Mouse (Mus musculus) hindbrain, embryonic 15.5 days (tissue): Measurements from ENCODE around the gene Fbxo21. TPM values are rescaled to one million over a fixed set of nuclear protein-coding genes. Genes with fewer than 3 reads are reported as not detected.

ENCODE experiments used
- ATAC-seq: fragments of 200-750 bp; cut with Nextera tagmentation; 2 replicates; pipeline ENCODE4 v1.8.0; 2017; ENCODE audit warnings: low read depth, moderate number of reproducible peaks, moderate TSS enrichment; ENCODE audit not compliant: low FRiP score
- H3K27ac ChIP-seq: fragments of 300-500 bp; sonication (generic); replicated peaks from 2 replicates; pipeline ENCODE4 v1.5.1; 2015; ENCODE audit warnings: mild to moderate bottlenecking, inconsistent platforms
- H3K27me3 ChIP-seq: fragments of 300-500 bp; sonication (generic); 2 replicates; pipeline ENCODE4 v1.6.1; 2015; ENCODE audit warnings: control low read depth, inconsistent platforms
- H3K36me3 ChIP-seq: fragments of 300-500 bp; sonication (generic); 2 replicates; pipeline ENCODE4 v1.6.1; 2015; ENCODE audit warnings: control low read depth, inconsistent platforms
- H3K4me1 ChIP-seq: fragments of 300-500 bp; sonication (generic); replicated peaks from 2 replicates; pipeline ENCODE4 v1.6.1; 2015; ENCODE audit warnings: control low read depth, inconsistent platforms
- H3K4me2 ChIP-seq: fragments of 300-500 bp; sonication (generic); 2 replicates; pipeline ENCODE4 v1.6.1; 2015; ENCODE audit warnings: moderate library complexity, mild to moderate bottlenecking, inconsistent platforms
- H3K4me3 ChIP-seq: fragments of 300-500 bp; sonication (generic); 2 replicates; pipeline ENCODE4 v1.5.1; 2015; ENCODE audit warnings: mild to moderate bottlenecking, inconsistent platforms
- H3K9ac ChIP-seq: fragments of 300-500 bp; sonication (generic); 2 replicates; pipeline ENCODE4 v1.6.1; 2015; ENCODE audit warnings: inconsistent platforms
- H3K9me3 ChIP-seq: fragments of 300-500 bp; sonication (generic); 2 replicates; pipeline ENCODE4 v1.6.1; 2016; ENCODE audit warnings: control low read depth, inconsistent platforms
- WGBS: fragments of 180-500 bp; shearing (Covaris S2); methylation state at CpG from one replicate; pipeline ENCODE4 v1.1.7; 2015; 5-methylcytosine and 5-hydroxymethylcytosine counted together
- polyA plus RNA-seq: library from polyadenylated mRNA; unstranded; fragments of >200 nt; fragmentation: Nextera tagmentation; extraction: Ambion mirVana; gene quantifications from 2 replicates; pipeline ENCODE4 v1.2.1, GENCODE M21; 2015

Fbxo21 gene
- polyA plus RNA-seq, 1 experiment from 2014 or later, result 159 TPM

DNA sequence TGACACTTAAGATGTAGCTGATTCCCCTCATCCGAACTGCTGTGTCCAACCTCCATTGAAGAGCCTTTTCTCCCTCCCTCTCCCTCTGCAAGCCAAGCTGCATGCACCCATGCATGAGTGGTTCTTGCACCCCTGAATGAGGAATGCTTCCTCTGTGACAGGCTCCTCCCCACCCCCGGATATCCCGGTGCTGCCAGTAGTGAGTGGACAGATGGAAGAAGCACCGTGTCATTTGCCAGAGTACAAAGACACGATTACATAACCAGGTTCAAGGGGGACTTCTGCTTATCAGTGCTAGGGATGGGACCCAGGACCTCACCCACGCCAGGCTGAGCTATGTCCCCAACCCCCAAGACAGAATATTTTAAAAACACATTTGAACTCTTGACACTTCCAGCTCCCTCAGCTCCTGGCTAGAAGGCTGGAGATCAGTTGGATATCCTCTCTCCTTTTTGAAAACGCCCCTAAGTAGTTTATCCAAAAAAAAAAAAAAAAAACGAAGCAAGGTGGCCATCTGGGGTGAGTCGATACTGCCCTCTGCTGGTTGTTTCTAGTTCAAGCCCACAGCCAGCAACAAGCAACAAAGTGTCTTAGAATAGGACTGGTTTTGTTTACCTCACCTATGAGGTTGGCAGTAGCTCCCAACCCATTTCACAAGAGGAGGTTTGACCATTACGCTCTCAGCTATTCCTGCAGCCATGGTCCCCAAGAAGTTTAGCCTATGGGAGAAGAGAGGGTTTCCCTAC is 20.7 kb upstream of the Fbxo21 start:
- ATAC-seq, result no peak
- H3K9ac ChIP-seq, result no peak overlapping the region
- H3K4me2 ChIP-seq, result no peak overlapping the region
- H3K36me3 ChIP-seq, result no peaks in the 10 kb centered on the region
- H3K27me3 ChIP-seq, result no peaks in the 10 kb centered on the region
- no peaks in the 10 kb centered on the region for H3K4me1 ChIP-seq
- no peaks in the 10 kb centered on the region for H3K9me3 ChIP-seq
- 35% methylated on average over 10 of the region's 10 CpGs for WGBS
- no peak overlapping the region for H3K4me3 ChIP-seq
- no peak overlapping the region for H3K27ac ChIP-seq

DNA sequence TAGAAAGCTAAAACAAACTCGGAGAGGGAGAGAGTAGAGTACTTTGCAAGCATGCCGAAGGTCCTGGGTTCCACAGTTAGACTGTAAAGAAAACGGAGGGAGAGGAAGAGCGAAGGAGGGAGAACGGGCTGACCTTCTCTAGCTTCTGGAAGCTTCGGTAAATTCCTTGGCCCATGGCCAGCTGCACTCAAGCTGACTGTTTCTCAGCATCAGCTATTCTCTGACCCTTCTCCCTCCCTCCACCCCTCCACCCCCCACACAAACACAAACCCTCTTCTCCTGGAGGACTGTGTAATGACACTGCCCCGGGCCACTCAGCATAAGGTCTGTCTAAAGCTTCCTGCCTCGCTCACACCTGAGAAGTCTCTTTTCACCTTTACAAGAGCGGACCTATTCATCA is 11.8 kb upstream of the Fbxo21 start:
- no peaks in the 10 kb centered on the region for H3K27me3 ChIP-seq
- no peak overlapping the region for H3K4me2 ChIP-seq
- H3K9me3 ChIP-seq, result no peaks in the 10 kb centered on the region
- H3K4me3 ChIP-seq, result no peak overlapping the region
- 49% methylated on average over 9 of the region's 9 CpGs for WGBS
- no peak overlapping the region for H3K9ac ChIP-seq
- no peak for ATAC-seq
- H3K36me3 ChIP-seq, result no peaks in the 10 kb centered on the region
- no peak overlapping the region for H3K27ac ChIP-seq
- no peaks in the 10 kb centered on the region for H3K4me1 ChIP-seq

DNA sequence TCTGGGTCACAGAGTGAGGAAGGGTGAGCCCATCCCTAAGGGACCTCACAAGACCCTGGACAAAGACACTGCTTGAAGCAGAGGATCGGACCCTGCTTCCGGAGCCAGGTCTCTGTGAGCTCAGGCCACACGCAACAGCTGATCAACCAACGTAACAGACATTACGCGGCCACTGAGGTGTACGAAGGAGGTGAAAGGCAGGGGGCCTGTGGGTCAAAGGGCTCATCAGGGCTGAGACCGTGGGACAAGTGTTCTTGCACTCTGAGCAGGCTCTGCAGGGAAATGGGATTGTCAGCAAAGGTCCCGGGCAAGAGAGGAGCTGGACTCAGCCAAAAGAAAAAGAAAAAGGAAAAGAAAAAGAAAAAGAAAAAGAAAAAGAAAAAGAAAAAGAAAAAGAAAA is 9.6 kb upstream of the Fbxo21 start:
- ATAC-seq, result no peak
- Histone ChIP-seq H3K27ac (no peak overlapping the region), H3K9ac (no peak overlapping the region), H3K4me1 (no peaks in the 10 kb centered on the region), H3K9me3 (no peaks in the 10 kb centered on the region), H3K4me3 (no peak overlapping the region), H3K27me3 (no peaks in the 10 kb centered on the region), H3K36me3 (no peaks in the 10 kb centered on the region), H3K4me2 (no peak overlapping the region)
- 61% methylated on average over 9 of the region's 9 CpGs for WGBS

DNA sequence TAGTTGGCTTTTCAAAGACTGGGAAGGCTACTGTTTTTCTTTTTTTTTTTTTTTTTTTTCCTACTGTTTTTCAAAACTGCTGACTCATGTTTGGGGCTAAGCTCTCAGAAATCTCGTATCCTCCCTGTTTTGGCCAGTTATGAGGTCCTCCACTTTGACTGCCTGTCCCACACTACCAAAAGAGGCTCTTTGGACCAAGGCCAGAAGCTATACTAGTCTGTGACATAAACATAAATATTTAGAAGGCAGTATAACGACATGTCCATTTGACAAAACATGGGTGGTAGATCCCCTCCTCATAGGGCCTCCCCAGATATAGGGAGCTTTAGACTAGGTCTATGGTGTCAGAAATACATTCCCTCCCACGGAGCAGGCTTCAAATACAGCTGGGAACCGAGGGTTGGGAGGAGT is 8.9 kb upstream of the Fbxo21 start:
- H3K4me2 ChIP-seq, result no peak overlapping the region
- no peaks in the 10 kb centered on the region for H3K4me1 ChIP-seq
- H3K9ac ChIP-seq, result no peak overlapping the region
- H3K9me3 ChIP-seq, result no peaks in the 10 kb centered on the region
- H3K27me3 ChIP-seq, result no peaks in the 10 kb centered on the region
- H3K36me3 ChIP-seq, result no peaks in the 10 kb centered on the region
- H3K4me3 ChIP-seq, result no peak overlapping the region
- 67% methylated on average over 4 of the region's 4 CpGs for WGBS
- no peak for ATAC-seq
- no peak overlapping the region for H3K27ac ChIP-seq

DNA sequence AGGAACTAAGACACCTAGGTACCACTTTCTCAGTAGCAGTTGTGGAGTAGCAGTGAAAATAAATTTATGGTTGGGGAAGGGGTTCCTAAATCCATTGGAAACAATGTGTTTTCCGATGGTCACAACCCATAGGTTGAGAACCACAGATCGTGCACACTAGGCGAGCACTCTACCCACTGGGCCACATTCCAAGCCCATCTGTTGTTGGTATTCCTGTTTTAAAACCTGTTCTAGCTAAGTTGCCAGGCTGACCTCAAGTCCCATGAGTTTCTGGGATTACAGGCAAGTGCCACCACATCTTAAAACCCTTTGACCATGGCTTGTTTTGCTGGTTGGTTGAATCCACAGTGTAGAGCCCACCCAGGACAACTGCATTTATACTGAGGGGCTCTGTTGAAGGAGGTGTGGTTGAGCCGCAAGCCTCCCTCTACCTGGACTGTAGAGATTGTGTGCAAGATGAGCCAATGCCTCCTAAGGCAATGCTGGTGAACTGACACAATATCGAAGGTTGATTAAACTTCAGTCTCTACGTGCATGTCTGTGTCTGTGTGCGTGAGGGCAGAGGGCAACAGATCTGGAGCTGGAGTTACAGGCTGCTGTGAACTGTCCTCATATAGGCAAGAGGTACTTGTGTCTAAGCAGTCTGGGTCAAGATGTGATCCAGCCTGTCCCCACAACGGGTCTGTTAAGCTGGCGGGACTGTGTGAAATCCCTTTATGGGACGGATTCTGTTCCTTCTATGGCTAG is 6.7 kb upstream of the Fbxo21 start:
- Histone ChIP-seq H3K4me2 (no peak overlapping the region), H3K4me1 (no peaks in the 10 kb centered on the region), H3K9me3 (no peaks in the 10 kb centered on the region), H3K9ac (no peak overlapping the region), H3K4me3 (no peak overlapping the region), H3K27me3 (no peaks in the 10 kb centered on the region), H3K27ac (no peak overlapping the region), H3K36me3 (no peaks in the 10 kb centered on the region)
- 87% methylated on average over 10 of the region's 10 CpGs for WGBS
- no peak for ATAC-seq

DNA sequence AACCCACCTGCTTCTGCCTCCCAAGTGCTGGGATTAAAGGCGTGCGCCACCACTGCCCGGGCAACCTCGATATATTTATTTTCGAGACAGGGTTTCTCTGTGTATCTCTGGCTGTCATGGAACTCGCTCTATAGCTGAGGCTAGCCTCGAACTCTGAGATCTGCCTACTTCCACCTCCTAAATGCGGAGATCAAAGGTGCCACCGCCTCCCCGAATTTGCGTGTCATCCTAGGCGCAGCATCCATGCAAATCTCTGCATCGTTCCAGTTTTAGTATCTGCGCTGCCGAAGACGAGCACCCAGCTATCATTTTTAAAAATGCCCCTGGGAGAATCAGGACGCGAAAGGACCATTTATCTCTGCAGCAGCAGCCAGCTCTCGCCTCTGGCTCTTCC is 270 bp upstream of the Fbxo21 start:
- peak overlapping the region; percentile 62 for H3K4me3 ChIP-seq
- peak overlapping the region; percentile 73; the same call in 1 of the 2 replicates for H3K9ac ChIP-seq
- H3K4me1 ChIP-seq, result peaks cover 24% of the 10 kb centered on the region
- ATAC-seq, result peak; percentile 27; the same call in 1 of the 2 replicates
- peak overlapping the region; percentile 74 for H3K4me2 ChIP-seq
- H3K9me3 ChIP-seq, result no peaks in the 10 kb centered on the region
- H3K27me3 ChIP-seq, result no peaks in the 10 kb centered on the region
- peak overlapping the region; percentile 85 for H3K27ac ChIP-seq
- H3K36me3 ChIP-seq, result peaks cover 3% of the 10 kb centered on the region
- 24% methylated on average over 19 of the region's 19 CpGs for WGBS

DNA sequence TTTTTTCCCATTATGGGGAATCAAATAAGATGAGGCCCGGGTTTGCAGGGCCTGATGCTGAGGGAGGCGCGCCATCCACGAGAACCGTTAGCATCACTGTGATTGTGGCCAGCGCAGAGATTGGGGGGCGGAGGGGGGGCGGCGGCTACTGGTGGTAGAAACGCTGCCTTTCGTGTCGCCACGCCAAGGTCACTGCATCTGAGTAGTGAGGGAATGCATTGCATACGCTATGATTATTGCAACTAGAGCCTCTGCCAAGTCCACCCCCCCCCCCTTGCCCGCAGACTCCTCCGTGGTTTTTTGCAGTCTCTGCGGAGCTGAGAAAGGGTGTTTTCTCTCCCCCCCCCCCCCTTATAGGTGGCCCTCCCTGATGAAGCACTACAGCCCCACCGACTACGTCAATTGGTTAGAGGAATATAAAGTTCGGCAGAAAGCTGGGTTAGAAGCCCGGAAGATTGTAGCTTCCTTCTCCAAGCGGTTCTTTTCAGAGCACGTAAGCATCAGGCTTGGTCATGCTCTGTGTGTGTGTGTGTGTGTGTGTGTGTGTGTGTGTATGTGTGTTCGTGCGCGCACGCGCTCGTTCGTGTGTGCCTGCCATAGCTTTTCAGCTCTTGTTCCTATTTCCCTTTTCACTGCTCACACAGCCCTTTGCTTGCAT is 1.1 kb downstream of the Fbxo21 start:
- no peaks in the 10 kb centered on the region for H3K9me3 ChIP-seq
- peak overlapping the region; percentile 74 for H3K4me2 ChIP-seq
- H3K27me3 ChIP-seq, result no peaks in the 10 kb centered on the region
- peak overlapping the region; percentile 62 for H3K4me3 ChIP-seq
- peak overlapping the region; percentile 85 for H3K27ac ChIP-seq
- H3K9ac ChIP-seq, result peak overlapping the region; percentile 73
- peaks cover 3% of the 10 kb centered on the region for H3K36me3 ChIP-seq
- H3K4me1 ChIP-seq, result peaks cover 26% of the 10 kb centered on the region
- ATAC-seq, result peak; percentile 43; the same call in 1 of the 2 replicates
- WGBS, result 2% methylated on average over 28 of the region's 30 CpGs

DNA sequence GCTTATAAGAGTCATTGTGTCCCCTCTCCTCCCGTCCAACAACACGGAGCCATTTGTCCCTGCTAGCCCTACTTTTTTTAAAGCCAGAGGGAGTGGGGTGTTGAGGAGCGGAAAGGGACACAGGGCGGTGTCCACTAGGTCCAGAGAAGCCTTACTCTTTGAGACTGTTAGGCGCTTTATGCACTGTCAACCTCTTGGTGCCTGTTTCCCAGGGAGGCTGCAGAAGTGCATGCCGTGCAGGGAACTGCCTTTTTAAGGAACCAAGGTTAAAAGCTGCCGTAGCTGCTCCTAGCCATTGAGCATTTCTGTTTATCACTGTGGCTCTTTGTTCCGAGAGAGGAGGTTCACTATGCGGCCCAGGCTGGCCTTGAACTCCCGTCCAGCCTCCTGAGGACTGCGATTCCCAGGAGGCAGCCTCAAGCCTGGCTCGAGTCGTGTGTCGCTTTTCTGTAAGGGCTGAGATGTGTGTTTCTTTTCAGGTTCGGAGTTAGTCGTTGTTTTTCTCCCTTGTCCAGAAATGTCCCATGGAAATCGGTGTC is 1.7 kb downstream of the Fbxo21 start:
- H3K4me3 ChIP-seq, result peak overlapping the region; percentile 62
- peak overlapping the region; percentile 85 for H3K27ac ChIP-seq
- H3K9ac ChIP-seq, result peak overlapping the region; percentile 73
- no peaks in the 10 kb centered on the region for H3K27me3 ChIP-seq
- 0 out of 2 replicates have a peak, but pooled peaks have one; percentile 5 for ATAC-seq
- 40% methylated on average over 17 of the region's 17 CpGs for WGBS
- peaks cover 26% of the 10 kb centered on the region for H3K4me1 ChIP-seq
- H3K9me3 ChIP-seq, result no peaks in the 10 kb centered on the region
- H3K4me2 ChIP-seq, result peak overlapping the region; percentile 74
- peaks cover 8% of the 10 kb centered on the region for H3K36me3 ChIP-seq

DNA sequence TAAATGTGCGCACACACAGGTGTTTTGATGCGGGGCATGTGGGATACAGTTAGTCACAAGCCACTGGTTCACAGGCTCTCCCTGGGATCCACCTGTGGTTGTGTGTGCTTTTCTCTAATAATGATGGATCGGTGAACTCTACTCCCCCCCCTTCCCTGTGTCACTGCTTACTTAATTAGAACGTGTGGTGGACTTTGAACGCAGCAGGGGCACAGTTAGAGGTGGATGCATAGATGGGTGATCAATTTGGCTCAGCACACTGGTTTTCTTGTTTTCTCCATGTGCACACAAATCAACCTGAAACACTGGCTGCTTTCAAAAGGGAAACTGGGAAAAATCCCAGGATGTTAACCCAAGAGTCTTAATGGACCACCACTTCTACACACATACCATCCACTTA is 2.6 kb downstream of the Fbxo21 start:
- Histone ChIP-seq H3K9ac (0 out of 2 replicates have a peak overlapping the region, but pooled peaks have one; percentile 73), H3K4me1 (peaks cover 31% of the 10 kb centered on the region)
- ATAC-seq, result no peak

DNA sequence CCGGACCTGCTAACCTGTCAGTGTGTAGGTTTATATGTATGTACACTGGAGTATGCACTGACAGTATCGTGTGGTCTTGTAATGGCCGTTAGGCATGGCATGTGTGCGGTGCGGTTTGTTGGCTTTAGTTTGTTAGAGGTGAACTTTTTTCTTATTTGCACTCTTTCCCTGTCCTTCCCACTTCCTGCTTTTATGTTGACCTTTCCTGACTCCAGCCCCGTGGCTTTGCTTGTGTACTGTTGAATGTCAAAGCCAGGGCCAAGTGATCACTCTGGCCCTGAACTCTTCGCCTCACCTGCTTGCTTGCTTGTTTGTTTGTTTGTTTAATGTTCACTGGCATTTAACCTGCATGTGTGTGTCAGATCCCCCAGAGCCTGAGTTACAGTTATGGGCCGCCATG is 4.4 kb downstream of the Fbxo21 start:
- H3K4me1 ChIP-seq, result peaks cover 31% of the 10 kb centered on the region
- H3K36me3 ChIP-seq, result peaks cover 19% of the 10 kb centered on the region
- H3K9me3 ChIP-seq, result no peaks in the 10 kb centered on the region
- H3K4me3 ChIP-seq, result no peak overlapping the region
- 91% methylated on average over 8 of the region's 8 CpGs for WGBS
- no peak overlapping the region for H3K27ac ChIP-seq
- H3K9ac ChIP-seq, result no peak overlapping the region
- ATAC-seq, result no peak
- H3K27me3 ChIP-seq, result no peaks in the 10 kb centered on the region
- no peak overlapping the region for H3K4me2 ChIP-seq

More for the DNA sequence above, 2.6 kb downstream of the Fbxo21 start:
- WGBS, result 44% methylated on average over 5 of the region's 5 CpGs
- H3K4me3 ChIP-seq, result 0 out of 2 replicates have a peak overlapping the region, but pooled peaks have one; percentile 62
- no peak overlapping the region for H3K27ac ChIP-seq
- no peaks in the 10 kb centered on the region for H3K27me3 ChIP-seq
- H3K9me3 ChIP-seq, result no peaks in the 10 kb centered on the region
- H3K4me2 ChIP-seq, result peak overlapping the region; percentile 74
- peaks cover 16% of the 10 kb centered on the region for H3K36me3 ChIP-seq

DNA sequence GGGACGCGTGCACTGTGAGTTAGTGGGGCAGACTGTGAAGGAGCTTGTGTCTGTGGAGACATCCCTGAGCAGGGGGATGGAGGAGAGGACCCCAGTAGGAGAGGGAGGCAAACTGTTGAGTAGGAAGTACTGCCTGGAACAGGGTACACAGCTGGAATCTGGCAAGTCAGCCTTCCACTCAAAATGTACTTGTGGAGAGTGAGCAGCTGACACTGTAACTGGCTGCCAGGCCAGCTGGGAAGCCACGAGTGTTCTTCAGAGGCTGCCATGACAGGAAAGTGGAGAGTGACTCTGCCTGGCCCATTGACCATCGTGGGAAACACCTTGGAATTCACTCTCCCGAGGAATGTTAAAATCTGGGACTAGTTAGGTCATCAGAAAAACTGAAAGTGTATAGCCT is 5.4 kb downstream of the Fbxo21 start:
- H3K4me1 ChIP-seq, result peaks cover 31% of the 10 kb centered on the region
- ATAC-seq, result no peak
- H3K9ac ChIP-seq, result no peak overlapping the region
- no peaks in the 10 kb centered on the region for H3K27me3 ChIP-seq
- H3K4me2 ChIP-seq, result no peak overlapping the region
- no peak overlapping the region for H3K27ac ChIP-seq
- no peak overlapping the region for H3K4me3 ChIP-seq
- WGBS, result 84% methylated on average over 5 of the region's 5 CpGs
- peaks cover 29% of the 10 kb centered on the region for H3K36me3 ChIP-seq
- no peaks in the 10 kb centered on the region for H3K9me3 ChIP-seq

DNA sequence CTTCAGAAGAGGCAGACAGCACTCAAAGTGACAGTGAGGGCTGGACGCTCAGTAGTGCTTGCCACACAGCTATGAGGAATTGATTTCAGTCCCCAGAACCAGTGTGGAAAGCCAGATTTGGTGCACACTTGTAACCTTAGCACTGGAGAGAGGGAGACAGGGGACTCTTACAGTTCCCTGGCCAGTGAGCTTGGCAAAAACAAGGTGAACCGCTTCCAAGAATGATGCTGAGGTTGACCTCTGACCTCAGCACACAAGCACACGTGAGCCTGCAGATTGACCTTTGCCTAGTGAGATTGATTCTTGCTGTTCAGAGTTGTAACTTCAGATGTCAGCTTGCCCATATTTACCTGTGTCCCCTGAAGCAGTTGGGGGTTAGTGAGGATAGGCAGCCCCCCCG is 9.8 kb downstream of the Fbxo21 start:
- Histone ChIP-seq H3K27ac (no peak overlapping the region), H3K36me3 (peaks cover 65% of the 10 kb centered on the region), H3K9me3 (no peaks in the 10 kb centered on the region), H3K4me2 (no peak overlapping the region), H3K27me3 (no peaks in the 10 kb centered on the region), H3K9ac (no peak overlapping the region), H3K4me1 (peaks cover 7% of the 10 kb centered on the region), H3K4me3 (no peak overlapping the region)
- ATAC-seq, result no peak
- WGBS, result 68% methylated on average over 4 of the region's 4 CpGs
